Mouse (Mus musculus) urinary bladder, postnatal 25 days (tissue): ENCODE results near the gene Mapk8ip1.

Source experiments
- DNase-seq: peaks from one replicate; pipeline ENCODE4 v3.0.0; 2022; ENCODE audit warnings: low spot score

Gene Mapk8ip1

GRCm38 (mm10) chr2:92401091-92401561, at the start of gene Mapk8ip1:
Gene Mapk8ip1, minus strand, starts transcription at chr2:92401263.
- no peak for DNase-seq

- DNase-seq, result no peak
These were observed 46.2 kb upstream of the Mapk8ip1 start for GRCm38 (mm10) chr2:92447121-92447740.

GRCm38 (mm10) chr2:92446656-92447055, 45.6 kb upstream of the Mapk8ip1 start:
- DNase-seq, result no peak

GRCm38 (mm10) chr2:92445890-92446289, 44.8 kb upstream of the Mapk8ip1 start:
- DNase-seq, result no peak

- no peak for DNase-seq
These were observed 43.3 kb upstream of the Mapk8ip1 start for GRCm38 (mm10) chr2:92444376-92444775.

DNA sequence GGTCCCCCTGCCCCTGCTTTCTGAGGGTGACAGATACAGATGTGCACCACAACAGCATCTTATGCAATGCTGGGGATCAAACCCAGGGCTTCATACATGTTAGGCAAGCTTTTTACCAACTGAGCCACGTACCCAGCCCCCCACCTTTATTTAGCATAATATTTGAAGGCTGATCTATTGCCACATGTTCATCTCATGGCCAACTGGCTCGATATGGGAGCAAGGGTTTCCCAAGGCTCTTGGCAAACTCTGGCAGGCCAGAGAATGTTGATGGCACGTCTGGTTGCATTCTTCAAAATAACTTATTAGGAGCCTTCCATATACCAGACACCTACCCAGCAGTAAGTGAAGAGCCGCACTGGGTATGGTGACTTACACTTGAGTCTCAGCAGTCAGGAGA, 42.2 kb upstream of the Mapk8ip1 start:
- DNase-seq, result no peak

DNA sequence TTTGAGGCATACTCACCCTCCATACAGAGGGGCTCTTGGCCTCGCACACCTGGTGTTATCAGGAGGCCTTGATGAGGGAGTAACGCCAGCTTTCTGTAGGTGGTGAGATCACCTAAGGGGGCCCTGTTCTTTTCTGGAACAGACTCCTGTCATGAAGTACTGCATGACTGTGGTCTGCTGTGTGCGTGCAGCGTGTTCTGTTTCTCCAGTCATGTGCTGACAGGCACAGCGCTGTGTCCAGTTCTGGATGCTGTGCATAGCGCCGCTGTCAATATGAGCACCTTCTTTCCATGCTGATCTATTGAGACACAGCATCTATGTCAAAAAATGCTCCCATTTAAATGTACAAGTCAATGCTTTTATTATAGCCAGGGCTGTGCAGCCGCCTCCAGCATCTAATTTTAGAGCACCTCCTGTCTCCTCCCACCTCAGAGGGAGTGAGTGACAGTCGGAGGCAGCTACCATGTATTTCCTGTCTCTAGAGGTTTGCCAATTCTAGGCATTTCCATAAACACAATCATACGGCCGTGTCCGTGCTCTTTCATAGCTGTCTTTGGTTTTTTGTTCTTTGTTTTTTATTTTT, 41.4 kb upstream of the Mapk8ip1 start:
- DNase-seq, result no peak

DNA sequence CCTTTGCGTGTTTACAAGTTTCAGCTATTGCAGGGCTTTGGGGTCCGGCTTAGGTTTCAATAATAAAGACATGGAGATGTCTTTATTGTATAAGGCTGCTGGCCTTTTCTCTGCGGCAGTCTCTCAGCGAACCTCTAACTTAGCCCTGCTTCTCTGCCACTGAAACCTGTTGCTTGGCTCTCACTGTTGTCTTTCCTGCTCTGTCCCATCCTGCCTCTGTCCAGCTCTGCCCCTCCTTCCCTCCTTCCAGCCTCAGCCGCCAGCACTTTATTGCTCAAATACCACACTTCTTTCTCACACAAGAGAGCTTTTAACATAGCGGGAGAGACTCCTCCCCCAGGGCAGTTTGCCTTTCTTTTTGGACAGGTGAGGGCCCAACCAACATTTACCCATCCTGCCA, 39.4 kb upstream of the Mapk8ip1 start:
- DNase-seq, result no peak

DNA sequence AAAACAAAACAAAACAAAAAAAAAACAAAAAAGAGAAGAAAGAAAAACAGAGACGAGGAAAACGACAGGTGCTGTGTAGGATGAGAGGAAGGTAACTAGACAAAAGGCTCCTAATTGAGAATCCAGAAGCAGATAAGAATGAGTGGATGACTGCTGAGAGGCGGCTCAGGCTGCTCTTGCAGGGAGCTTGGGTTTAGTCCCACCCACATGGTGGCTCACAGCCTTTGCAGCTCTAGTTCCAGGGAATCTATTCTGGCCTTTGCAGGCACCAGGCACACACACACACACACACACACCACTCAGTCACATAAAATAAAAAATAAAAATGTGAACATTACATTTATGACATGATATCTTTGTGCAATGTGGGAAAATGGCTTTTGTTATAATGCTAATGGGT, 37.5 kb upstream of the Mapk8ip1 start:
- DNase-seq, result no peak

DNA sequence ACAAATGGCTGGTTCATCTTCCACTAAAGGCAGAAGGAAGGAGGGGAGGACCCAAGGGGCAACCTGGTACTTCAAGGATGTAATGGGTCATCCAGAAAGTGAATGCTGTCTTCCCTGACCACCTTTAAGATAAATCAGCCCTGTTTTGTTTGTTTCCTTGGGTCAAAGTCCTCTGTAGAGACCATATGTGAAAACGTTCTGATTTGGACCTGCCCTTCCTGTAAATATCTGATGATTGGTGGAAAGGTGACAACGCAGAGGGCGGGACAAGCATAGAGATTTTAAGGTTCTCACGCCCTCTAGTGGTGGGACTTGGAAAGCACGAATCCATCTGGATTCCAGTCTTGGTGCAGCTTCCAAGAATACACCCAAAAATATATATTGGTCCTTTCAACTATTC, 36.8 kb upstream of the Mapk8ip1 start:
- DNase-seq, result peak; percentile 74

DNA sequence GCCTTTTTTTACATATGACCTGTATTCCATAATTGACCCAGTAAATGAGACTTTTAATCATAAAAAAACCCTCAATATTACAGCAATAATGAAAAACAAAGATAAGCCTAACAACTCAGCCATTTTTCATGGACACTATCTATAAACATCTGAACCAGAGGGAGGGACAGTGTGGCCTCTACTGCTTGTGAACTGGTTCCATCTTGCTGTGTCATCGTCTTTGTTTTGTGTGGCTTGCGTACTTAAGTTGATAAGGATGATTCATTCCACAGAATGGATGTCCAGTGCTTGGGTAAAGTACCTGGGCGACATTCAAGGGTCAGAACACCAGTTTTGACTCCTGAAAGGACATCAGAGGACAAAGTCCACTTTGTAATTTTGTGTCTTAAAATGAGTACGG, 36.3 kb upstream of the Mapk8ip1 start:
- DNase-seq, result no peak

- DNase-seq, result no peak
These were observed 34.0 kb upstream of the Mapk8ip1 start for GRCm38 (mm10) chr2:92435023-92435422.

DNA sequence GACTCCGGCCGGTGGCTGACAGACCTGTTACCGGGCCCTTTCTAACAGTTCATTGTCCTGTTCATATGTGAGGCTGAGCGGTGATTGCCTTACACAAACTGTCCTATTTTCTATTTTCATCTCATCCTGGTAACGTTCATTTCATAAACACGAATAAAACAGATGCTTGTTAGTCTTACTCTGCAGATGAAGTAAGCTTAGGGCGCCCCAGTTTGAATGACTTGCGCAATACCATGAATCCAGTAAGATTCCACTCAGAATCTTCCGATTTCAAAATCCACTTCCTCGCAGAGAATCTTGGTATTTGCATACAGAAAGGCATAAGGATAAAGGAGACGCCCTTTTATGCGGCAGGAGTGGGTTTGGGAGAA, 33.3 kb upstream of the Mapk8ip1 start:
- no peak for DNase-seq

- DNase-seq, result peak; percentile 96
These were observed 32.7 kb upstream of the Mapk8ip1 start, which contains the start of gene Cry2 for GRCm38 (mm10) chr2:92433578-92434374. Gene Cry2, minus strand, starts transcription at chr2:92434043.

DNA sequence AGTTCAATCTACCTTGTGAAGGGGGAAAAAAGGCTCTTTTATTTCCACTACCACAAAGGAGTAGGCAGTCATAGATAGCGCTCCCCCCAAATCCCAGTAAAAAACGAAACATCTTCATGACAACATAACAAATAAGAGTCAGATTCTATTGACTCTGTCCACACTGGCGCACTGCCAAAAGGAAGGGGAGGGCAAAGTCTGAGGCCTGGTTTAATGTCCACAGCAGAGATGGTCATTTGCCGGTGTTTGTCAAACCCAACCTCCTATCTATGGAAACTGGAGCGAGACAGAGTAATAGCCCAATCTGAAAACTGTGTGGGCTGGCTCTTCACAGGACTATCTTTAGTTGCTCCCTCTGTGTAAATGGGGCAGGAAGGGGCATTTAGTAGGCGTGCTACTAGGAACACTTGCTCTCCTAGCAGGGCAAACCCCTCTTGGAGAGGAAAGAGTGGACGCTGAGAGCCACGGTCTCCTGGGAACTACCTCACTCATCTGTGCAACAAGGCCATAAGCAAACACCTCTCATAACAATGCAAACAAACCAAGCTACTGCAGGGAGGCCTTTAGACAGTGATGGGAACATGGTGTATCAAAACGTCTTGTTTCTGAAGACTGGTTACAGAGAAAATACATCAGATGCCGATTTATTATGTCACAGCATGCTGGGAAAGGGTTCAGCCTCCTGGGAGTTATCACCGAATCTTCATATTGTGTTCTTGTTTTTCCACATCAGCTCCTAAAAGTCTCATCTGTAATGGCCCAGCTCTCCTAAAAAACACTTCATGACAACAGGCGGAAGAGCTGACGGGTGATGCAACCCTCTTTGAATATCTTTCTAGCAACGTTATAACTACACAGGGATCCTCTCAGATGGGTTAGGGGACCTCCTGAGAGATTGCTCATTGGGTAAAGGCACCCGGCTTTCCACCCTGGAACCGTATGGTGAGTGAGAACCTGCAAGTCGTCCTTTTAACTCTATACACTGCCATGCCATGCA, 31.5 kb upstream of the Mapk8ip1 start:
- peak; percentile 70 for DNase-seq

- no peak for DNase-seq
These were observed 30.6 kb upstream of the Mapk8ip1 start for GRCm38 (mm10) chr2:92431611-92432179.

DNA sequence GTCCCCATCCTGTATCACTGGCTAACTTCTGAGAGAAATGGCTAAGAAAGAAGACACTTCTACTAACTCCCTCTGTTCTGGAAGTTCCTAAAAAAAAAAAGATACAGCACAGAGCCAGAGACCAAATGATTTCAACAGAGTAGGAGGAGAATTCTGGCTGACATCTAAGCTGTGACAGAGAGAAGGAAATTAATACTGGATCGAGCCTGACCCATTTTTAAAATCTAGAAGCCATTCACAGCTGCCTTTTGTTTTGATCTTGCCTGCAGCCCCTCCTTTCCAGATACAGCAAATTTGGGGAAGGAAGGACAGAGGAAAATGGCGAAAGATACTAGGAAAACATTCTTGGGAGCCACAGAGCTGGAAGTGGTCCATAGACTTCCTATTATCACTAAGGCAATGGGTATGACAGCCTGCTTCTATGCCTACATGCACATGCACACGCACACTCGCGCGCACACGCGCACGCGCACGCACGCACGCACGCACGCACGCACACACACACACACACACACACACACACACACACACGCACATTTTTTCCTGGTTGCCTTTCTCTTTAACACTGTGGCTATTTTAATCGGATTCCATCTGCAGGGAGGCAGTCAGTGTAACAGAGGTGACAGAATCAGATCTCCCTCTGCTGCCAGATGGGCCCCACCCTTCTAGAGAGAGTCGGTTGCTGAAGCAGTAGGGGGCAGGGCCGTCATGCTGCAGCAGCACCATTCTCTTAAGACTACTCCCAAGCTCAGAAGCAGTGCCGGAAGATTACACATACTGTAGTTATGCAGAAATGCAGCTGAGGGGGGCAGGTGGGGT, 29.9 kb upstream of the Mapk8ip1 start:
- no peak for DNase-seq

GRCm38 (mm10) chr2:92430089-92430488, 29.0 kb upstream of the Mapk8ip1 start:
- no peak for DNase-seq

DNA sequence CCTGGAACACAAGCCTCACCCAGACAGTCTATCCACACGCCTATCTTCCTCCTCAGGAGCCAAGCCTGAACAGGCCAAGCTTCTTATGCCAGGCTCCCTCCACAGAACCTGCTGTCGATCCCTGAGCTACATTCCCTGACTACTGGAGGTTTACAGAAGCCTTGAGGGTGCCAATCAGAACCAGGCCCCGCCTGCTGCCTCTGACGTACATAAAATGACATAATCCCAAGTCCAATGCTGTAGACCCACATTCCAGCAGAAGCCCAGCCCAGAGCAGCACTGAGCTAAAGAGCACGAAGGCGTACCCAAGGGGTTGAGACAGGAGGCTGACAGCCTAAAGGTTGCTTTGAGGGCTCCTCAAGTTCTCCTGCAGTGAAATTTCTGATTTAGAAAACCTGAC, 26.8 kb upstream of the Mapk8ip1 start:
- DNase-seq, result peak; percentile 67

DNA sequence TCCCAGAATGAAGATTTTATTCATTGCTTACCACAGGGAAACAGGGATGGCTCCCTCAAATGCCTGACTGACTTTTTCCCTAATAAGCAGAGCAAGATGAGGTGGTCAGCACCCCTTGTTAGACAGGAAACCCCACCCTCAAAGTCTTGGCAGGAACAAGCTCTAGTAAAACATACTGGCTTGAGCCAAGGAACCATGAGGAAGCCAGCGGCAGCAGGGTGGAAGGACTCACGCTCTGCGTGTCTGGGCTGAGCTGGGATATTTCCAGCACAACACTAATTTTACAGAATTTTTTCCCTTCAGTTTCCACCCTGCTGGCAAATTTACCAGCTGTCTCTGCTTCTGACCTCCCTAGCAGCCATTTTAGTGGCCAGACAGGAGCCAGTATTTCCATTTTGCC, 25.4 kb upstream of the Mapk8ip1 start:
- no peak for DNase-seq

DNA sequence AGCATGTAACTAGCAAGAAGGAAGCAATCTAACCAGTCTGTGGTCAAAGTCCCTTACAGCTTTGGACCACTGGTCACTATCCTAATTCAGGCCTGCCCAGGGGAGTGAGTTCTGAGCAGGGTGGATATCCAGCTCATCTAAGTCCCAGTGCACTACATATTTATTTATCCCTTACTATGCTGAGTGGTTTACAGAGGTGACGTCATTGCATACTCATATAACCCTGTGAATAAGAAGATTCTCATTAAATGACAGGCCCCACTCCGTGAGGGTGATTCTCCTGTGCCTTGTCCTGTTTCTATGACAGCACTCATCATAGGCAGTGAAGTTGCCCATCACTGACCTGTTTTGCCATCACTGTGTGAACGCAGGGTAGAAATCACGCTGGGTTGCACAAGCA, 24.3 kb upstream of the Mapk8ip1 start:
- no peak for DNase-seq
